Comparison of ENCODE assay signal across 8 mouse cellular contexts in the genomic region with DNA sequence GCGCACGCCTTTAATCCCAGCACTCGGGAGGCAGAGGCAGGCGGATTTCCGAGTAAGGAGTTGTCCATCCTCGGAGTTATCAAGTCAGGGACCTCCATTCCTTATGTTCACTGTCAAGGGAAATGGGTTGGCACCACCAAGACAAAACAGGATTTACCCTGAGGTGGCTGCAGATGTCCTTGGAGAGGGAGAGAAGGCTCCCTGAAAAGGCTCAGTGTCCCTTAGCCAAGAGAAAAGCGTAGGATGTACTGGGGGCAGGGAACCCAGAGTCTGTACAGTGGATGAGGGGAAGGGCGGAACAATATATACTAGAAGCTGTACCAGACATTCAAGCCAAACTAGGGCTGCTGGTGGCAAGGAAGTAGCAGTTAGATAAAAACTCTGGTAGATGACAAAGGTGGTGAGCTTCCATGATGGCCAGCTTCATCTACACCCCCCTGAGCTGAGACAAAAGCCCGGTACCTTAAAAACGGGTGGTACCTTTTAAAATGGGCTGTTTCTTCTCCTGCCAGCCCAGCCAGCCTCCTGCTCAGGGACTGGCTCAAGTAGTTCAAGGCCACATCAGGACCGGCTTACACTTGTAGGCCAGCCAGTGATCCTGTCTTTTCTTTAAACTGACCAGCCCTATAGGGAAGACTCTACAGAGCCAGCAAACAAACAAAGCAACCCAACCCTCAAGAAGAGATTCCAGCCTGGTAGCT. TPM values are rescaled to one million over a fixed set of nuclear protein-coding genes. Genes with fewer than 3 reads are reported as not detected.
A peak's percentile ranks its signal among the peaks of the same experiment; 100 is the strongest.
DNase-seq lines count a peak whose midpoint lies in the region; ATAC-seq and TF ChIP-seq lines count a peak whose summit lies in the region.

No protein-coding gene starts in this region.

- no peaks in the 10 kb centered on the region for H3K36me3 ChIP-seq in heart, embryonic 16.5 days (ENCODE audit: control insufficient read depth, insufficient read depth)
- no peaks in the 10 kb centered on the region for H3K36me3 ChIP-seq in hindbrain, embryonic 11.5 days (ENCODE audit: control insufficient read depth, insufficient read depth, low read length)
- H3K36me3 ChIP-seq in midbrain, embryonic 13.5 days = no peaks in the 10 kb centered on the region

- ATAC-seq in heart, embryonic 16.5 days (replicated peaks; ENCODE audit: extremely low read depth, insufficient read depth, low FRiP score) = no peak
- ATAC-seq in hindbrain, embryonic 11.5 days (ENCODE audit: low FRiP score) = peak; percentile 3; the same call in 1 of the 2 replicates
- ATAC-seq in midbrain, embryonic 13.5 days = no peak

- H3K27ac ChIP-seq in heart, embryonic 16.5 days (ENCODE audit: low read length) = peak overlapping the region; percentile 70; the same call in 1 of the 2 replicates
- H3K27ac ChIP-seq in bone marrow macrophage, adult 2 months (ENCODE audit: insufficient read depth, low read depth, low read length) = no peak overlapping the region
- H3K27ac ChIP-seq in hindbrain, embryonic 11.5 days (ENCODE audit: low read depth, low read length) = no peak overlapping the region
- H3K27ac ChIP-seq in midbrain, embryonic 13.5 days = no peak overlapping the region

- H3K4me2 ChIP-seq in heart, embryonic 16.5 days (ENCODE audit: low read depth, low read length) = peak overlapping the region; percentile 88
- H3K4me2 ChIP-seq in hindbrain, embryonic 11.5 days (replicated peaks; ENCODE audit: low read depth, low read length) = peak overlapping the region; percentile 59
- peak overlapping the region; percentile 92 for H3K4me2 ChIP-seq in midbrain, embryonic 13.5 days (replicated peaks)

- peak overlapping the region; percentile 88 for H3K4me3 ChIP-seq in heart, embryonic 16.5 days (ENCODE audit: low read length)
- H3K4me3 ChIP-seq in bone marrow macrophage, adult 2 months (ENCODE audit: insufficient read depth, low read length) = peak overlapping the region; percentile 54
- H3K4me3 ChIP-seq in hindbrain, embryonic 11.5 days (ENCODE audit: low read depth, low read length) = peak overlapping the region; percentile 73; the same call in 1 of the 2 replicates
- peak overlapping the region; percentile 66 for H3K4me3 ChIP-seq in midbrain, embryonic 13.5 days (replicated peaks)

- intact Hi-C loops in left cerebral cortex, postnatal 4 days (cut with DNase I) = no loop called here

- no peak for TF ChIP-seq POLR2A in bone marrow macrophage, adult 2 months (IDR thresholded peaks at IDR 0.05; ENCODE audit: borderline replicate concordance, low read depth, low read length)

- DNase-seq in heart, postnatal 4 days = no peak
- DNase-seq in hindbrain, embryonic 11.5 days (ENCODE audit: low spot score) = no peak
- no peak for DNase-seq in ovary, postnatal 14 days (ENCODE audit: low spot score)
- DNase-seq in left cerebral cortex, postnatal 4 days = no peak
- no peak for DNase-seq in left cerebral cortex, adult 18-20 months (ENCODE audit: low spot score in 2 of 2)

- H3K9ac ChIP-seq in heart, embryonic 16.5 days (ENCODE audit: low read length) = peak overlapping the region; percentile 70
- peak overlapping the region; percentile 54; the same call in 1 of the 2 replicates for H3K9ac ChIP-seq in hindbrain, embryonic 11.5 days (ENCODE audit: low read depth, low read length)
- no peak overlapping the region for H3K9ac ChIP-seq in midbrain, embryonic 13.5 days (replicated peaks)

- H3K4me1 ChIP-seq in heart, embryonic 16.5 days (ENCODE audit: control insufficient read depth, insufficient read depth, low read length) = peaks cover 12% of the 10 kb centered on the region
- peaks cover 9% of the 10 kb centered on the region for H3K4me1 ChIP-seq in bone marrow macrophage, adult 2 months (ENCODE audit: control insufficient read depth, insufficient read depth, low read length)
- H3K4me1 ChIP-seq in hindbrain, embryonic 11.5 days (replicated peaks; ENCODE audit: control insufficient read depth, insufficient read depth, low read length) = no peaks in the 10 kb centered on the region
- peaks cover 15% of the 10 kb centered on the region for H3K4me1 ChIP-seq in midbrain, embryonic 13.5 days (replicated peaks)

- no peaks in the 10 kb centered on the region for H3K27me3 ChIP-seq in heart, embryonic 16.5 days (ENCODE audit: control insufficient read depth, insufficient read depth, low read length)
- no peaks in the 10 kb centered on the region for H3K27me3 ChIP-seq in hindbrain, embryonic 11.5 days (ENCODE audit: control insufficient read depth, insufficient read depth, low read length)
- H3K27me3 ChIP-seq in midbrain, embryonic 13.5 days = no peaks in the 10 kb centered on the region

- WGBS in heart, embryonic 16.5 days = 54% methylated on average over 11 of the region's 11 CpGs
- 60% methylated on average over 11 of the region's 11 CpGs for WGBS in hindbrain, embryonic 11.5 days
- 69% methylated on average over 11 of the region's 11 CpGs for WGBS in midbrain, embryonic 13.5 days

- no peak for TF ChIP-seq CTCF in bone marrow macrophage, adult 2 months (IDR thresholded peaks at IDR 0.05; ENCODE audit: low read depth, low read length)

- H3K9me3 ChIP-seq in heart, embryonic 16.5 days (replicated peaks; ENCODE audit: control insufficient read depth, low read length) = no peaks in the 10 kb centered on the region
- no peaks in the 10 kb centered on the region for H3K9me3 ChIP-seq in hindbrain, embryonic 11.5 days (ENCODE audit: control insufficient read depth, low read length)
- H3K9me3 ChIP-seq in midbrain, embryonic 13.5 days = no peaks in the 10 kb centered on the region

RNA-seq across cellular contexts. Expression of a gene that starts 0.8 kb away (rescaled TPM):
- 83.3 and 86.0 TPM in 2 replicates for polyA plus RNA-seq in heart, embryonic 16.5 days (2015; fragmentation: Nextera tagmentation; extraction: Ambion mirVana)
- total RNA-seq in heart, postnatal 4 days (2021) = 10 to 100 TPM; 38.6 to 38.8 TPM
- polyA plus RNA-seq in bone marrow macrophage, adult 2 months (2012; ENCODE audit: insufficient read depth, insufficient read length, missing spikeins) = 21.5 and 22.6 TPM in 2 replicates
- polyA plus RNA-seq in hindbrain, embryonic 11.5 days (2014; fragmentation: Nextera tagmentation; extraction: Ambion mirVana) = 149 and 150 TPM in 2 replicates
- 88.9 and 89.2 TPM in 2 replicates for polyA plus RNA-seq in midbrain, embryonic 13.5 days (2015; fragmentation: Nextera tagmentation; extraction: Ambion mirVana)
- total RNA-seq in left cerebral cortex, postnatal 4 days (2021) = 10 to 100 TPM; 34.8 to 39.4 TPM
- total RNA-seq in left cerebral cortex, adult 18-20 months (2021) = 10 to 100 TPM; 39.1 to 47.5 TPM

RNA-seq across cellular contexts. Expression of a gene that starts 15.4 kb away (rescaled TPM):
- 0.70 and 1.6 TPM in 2 replicates for polyA plus RNA-seq in heart, embryonic 16.5 days (2015; fragmentation: Nextera tagmentation; extraction: Ambion mirVana)
- under 1 TPM; 0.47 to 0.55 TPM for total RNA-seq in heart, postnatal 4 days (2021)
- 1.1 and 1.7 TPM in 2 replicates for polyA plus RNA-seq in bone marrow macrophage, adult 2 months (2012; ENCODE audit: insufficient read depth, insufficient read length, missing spikeins)
- polyA plus RNA-seq in hindbrain, embryonic 11.5 days (2014; fragmentation: Nextera tagmentation; extraction: Ambion mirVana) = 2.2 and 4.1 TPM in 2 replicates
- 4.8 and 6.7 TPM in 2 replicates for polyA plus RNA-seq in midbrain, embryonic 13.5 days (2015; fragmentation: Nextera tagmentation; extraction: Ambion mirVana)
- total RNA-seq in left cerebral cortex, postnatal 4 days (2021) = 10 to 100 TPM; 11.9 to 13.3 TPM
- 10 to 100 TPM; 10.1 to 11.8 TPM for total RNA-seq in left cerebral cortex, adult 18-20 months (2021)

RNA-seq across cellular contexts. Expression of a gene that starts 51.0 kb away (rescaled TPM):
- 10.2 and 10.7 TPM in 2 replicates for polyA plus RNA-seq in heart, embryonic 16.5 days (2015; fragmentation: Nextera tagmentation; extraction: Ambion mirVana)
- 10 to 100 TPM; 17.7 to 18.3 TPM for total RNA-seq in heart, postnatal 4 days (2021)
- 15.9 and 18.9 TPM in 2 replicates for polyA plus RNA-seq in bone marrow macrophage, adult 2 months (2012; ENCODE audit: insufficient read depth, insufficient read length, missing spikeins)
- 15.8 and 18.3 TPM in 2 replicates for polyA plus RNA-seq in hindbrain, embryonic 11.5 days (2014; fragmentation: Nextera tagmentation; extraction: Ambion mirVana)
- polyA plus RNA-seq in midbrain, embryonic 13.5 days (2015; fragmentation: Nextera tagmentation; extraction: Ambion mirVana) = 18.1 and 20.1 TPM in 2 replicates
- 10 to 100 TPM; 27.7 to 30.1 TPM for total RNA-seq in left cerebral cortex, postnatal 4 days (2021)
- 10 to 100 TPM; 76.7 to 77.7 TPM for total RNA-seq in left cerebral cortex, adult 18-20 months (2021)
